22 mouse cellular contexts compared by ENCODE assay signal in genomic region chr2:71177760-71178159, GRCm38 (mm10). TPM values are rescaled to one million over a fixed set of nuclear protein-coding genes. Genes with fewer than 3 reads are reported as not detected.
DNase-seq lines count a peak whose midpoint lies in the region; ATAC-seq and TF ChIP-seq lines count a peak whose summit lies in the region.
"Had no signal": no experiment of that assay in that cellular context is flagged by ENCODE, and none has a peak within 500 bp of the region (broad histone marks: within the 10 kb centered on the region; RNA-seq: fewer than 3 reads in every experiment).

No protein-coding gene starts in this region.

- ATAC-seq in liver, postnatal 0 days: no peak
- ATAC-seq in liver, embryonic 11.5 days (replicated peaks; ENCODE audit: low FRiP score): no peak
- no peak for ATAC-seq in hindbrain, embryonic 11.5 days (ENCODE audit: low FRiP score)
- ATAC-seq: forebrain, postnatal 0 days; midbrain, embryonic 13.5 days had no signal

- H3K36me3 ChIP-seq in heart, adult 2 months (ENCODE audit: control insufficient read depth, insufficient read depth, low read length): no peaks in the 10 kb centered on the region
- no peaks in the 10 kb centered on the region for H3K36me3 ChIP-seq in liver, postnatal 0 days (replicated peaks; ENCODE audit: insufficient read depth, low read length)
- H3K36me3 ChIP-seq in liver, embryonic 11.5 days (ENCODE audit: control insufficient read depth, insufficient read depth, low read length): no peaks in the 10 kb centered on the region
- H3K36me3 ChIP-seq in E14TG2a.4 (ENCODE audit: insufficient read depth, low read length): no peaks in the 10 kb centered on the region
- H3K36me3 ChIP-seq in hindbrain, embryonic 11.5 days (ENCODE audit: control insufficient read depth, insufficient read depth, low read length): no peaks in the 10 kb centered on the region
- H3K36me3 ChIP-seq: forebrain, embryonic 10.5 days; liver, embryonic 13.5 days; midbrain, embryonic 13.5 days; neural tube, embryonic 15.5 days had no signal

- intact Hi-C loops in heart, adult 2 months (cut with DNase I): no loop called here
- intact Hi-C loops in heart, postnatal 25 days (cut with DNase I): no loop called here

- no peak overlapping the region for H3K9ac ChIP-seq in heart, adult 2 months (ENCODE audit: low read depth, low read length)
- H3K9ac ChIP-seq in liver, postnatal 0 days (replicated peaks): no peak overlapping the region
- H3K9ac ChIP-seq in liver, embryonic 11.5 days (ENCODE audit: low read depth, low read length): no peak overlapping the region
- no peak overlapping the region for H3K9ac ChIP-seq in hindbrain, embryonic 11.5 days (ENCODE audit: low read depth, low read length)
- H3K9ac ChIP-seq: forebrain, postnatal 0 days; hindbrain, embryonic 14.5 days; liver, embryonic 13.5 days; midbrain, embryonic 13.5 days; neural tube, embryonic 15.5 days had no signal

- no peaks in the 10 kb centered on the region for H3K27me3 ChIP-seq in heart, adult 2 months (ENCODE audit: control insufficient read depth, insufficient read depth, low read length)
- no peaks in the 10 kb centered on the region for H3K27me3 ChIP-seq in liver, postnatal 0 days (ENCODE audit: insufficient read depth, low read length)
- no peaks in the 10 kb centered on the region for H3K27me3 ChIP-seq in liver, embryonic 11.5 days (replicated peaks; ENCODE audit: control insufficient read depth, insufficient read depth, low read length)
- peaks cover 4% of the 10 kb centered on the region; the same call in 1 of the 2 replicates for H3K27me3 ChIP-seq in E14TG2a.4 (ENCODE audit: insufficient read depth, low read length)
- H3K27me3 ChIP-seq in hindbrain, embryonic 11.5 days (ENCODE audit: control insufficient read depth, insufficient read depth, low read length): no peaks in the 10 kb centered on the region
- H3K27me3 ChIP-seq: midbrain, embryonic 13.5 days; neural tube, embryonic 15.5 days had no signal

- no peaks in the 10 kb centered on the region for H3K79me2 ChIP-seq in heart, adult 2 months (replicated peaks; ENCODE audit: control insufficient read depth, insufficient read depth, low read length)

- H3K4me2 ChIP-seq in liver, postnatal 0 days (ENCODE audit: low read depth, low read length): no peak overlapping the region
- no peak overlapping the region for H3K4me2 ChIP-seq in liver, embryonic 11.5 days
- no peak overlapping the region for H3K4me2 ChIP-seq in hindbrain, embryonic 11.5 days (replicated peaks; ENCODE audit: low read depth, low read length)
- H3K4me2 ChIP-seq: heart, embryonic 11.5 days; hindbrain, embryonic 14.5 days; midbrain, embryonic 13.5 days; neural tube, embryonic 15.5 days had no signal

- WGBS in heart, adult 2 months: 93% methylated on average over 1 of the region's 1 CpGs
- whole genome bisulfite sequencing in liver, postnatal 0 days (ENCODE audit: insufficient replicate concordance): 83% methylated on average over 1 of the region's 1 CpGs
- WGBS in liver, embryonic 11.5 days: 93% methylated on average over 1 of the region's 1 CpGs
- WGBS in hindbrain, embryonic 11.5 days: 97% methylated on average over 1 of the region's 1 CpGs

- TF ChIP-seq POLR2A in heart, adult 2 months (IDR thresholded peaks at IDR 0.05; ENCODE audit: insufficient read depth, low read depth, low read length): no peak

- H3K4me3 ChIP-seq in heart, adult 2 months: no peak overlapping the region
- H3K4me3 ChIP-seq in liver, postnatal 0 days (ENCODE audit: low read depth, low read length): no peak overlapping the region
- no peak overlapping the region for H3K4me3 ChIP-seq in liver, embryonic 11.5 days (ENCODE audit: low read depth, low read length)
- H3K4me3 ChIP-seq in E14TG2a.4 (replicated peaks; ENCODE audit: low read length): no peak overlapping the region
- no peak overlapping the region for H3K4me3 ChIP-seq in hindbrain, embryonic 11.5 days (ENCODE audit: low read depth, low read length)
- H3K4me3 ChIP-seq: forebrain, embryonic 10.5 days; liver, embryonic 13.5 days; midbrain, embryonic 13.5 days; myocyte; neural tube, embryonic 15.5 days had no signal

- TF ChIP-seq CTCF in heart, adult 2 months (IDR thresholded peaks at IDR 0.05): peak; percentile 26
- peak; percentile 39 for TF ChIP-seq CTCF in liver, postnatal 0 days (IDR thresholded peaks at IDR 0.05; ENCODE audit: low read depth)
- peak; percentile 52 for TF ChIP-seq CTCF in E14TG2a.4 (conservative IDR thresholded peaks at IDR 0.05; ENCODE audit: low read length)

- TF ChIP-seq EP300 in heart, adult 2 months (IDR thresholded peaks at IDR 0.05; ENCODE audit: insufficient read depth, low read depth, low read length): no peak
- no peak for TF ChIP-seq EP300 in liver, postnatal 0 days (IDR thresholded peaks at IDR 0.05; ENCODE audit: low read depth)

- DNase-seq in heart, adult 2 months: no peak
- DNase-seq in heart, postnatal 25 days (ENCODE audit: low spot score): no peak
- DNase-seq in liver, postnatal 0 days: no peak
- no peak for DNase-seq in liver, embryonic 11.5 days (ENCODE audit: low spot score)
- DNase-seq in induced T-regulatory cell, adult 2 months (ENCODE audit: low read depth): peak; percentile 7
- DNase-seq in hindbrain, embryonic 11.5 days (ENCODE audit: low spot score): no peak
- DNase-seq: B cell, adult 2 months; cerebellum, adult 8-10 months; forebrain, postnatal 0 days; gastrocnemius, postnatal 36 days; heart, postnatal 10 days; kidney, adult 11 months; kidney, postnatal 25 days; liver, embryonic 13.5 days; lung, postnatal 10 days had no signal

- no peak overlapping the region for H3K27ac ChIP-seq in heart, adult 2 months
- no peak overlapping the region for H3K27ac ChIP-seq in liver, postnatal 0 days (ENCODE audit: low read depth)
- no peak overlapping the region for H3K27ac ChIP-seq in liver, embryonic 11.5 days (ENCODE audit: low read depth, low read length)
- no peak overlapping the region for H3K27ac ChIP-seq in hindbrain, embryonic 11.5 days (ENCODE audit: low read depth, low read length)
- H3K27ac ChIP-seq: forebrain, embryonic 10.5 days; hindbrain, embryonic 14.5 days; liver, embryonic 13.5 days; midbrain, embryonic 13.5 days; neural tube, embryonic 15.5 days had no signal

- H3K4me1 ChIP-seq in heart, adult 2 months (ENCODE audit: control insufficient read depth, insufficient read depth, low read length): no peaks in the 10 kb centered on the region
- no peaks in the 10 kb centered on the region for H3K4me1 ChIP-seq in liver, postnatal 0 days (ENCODE audit: insufficient read depth)
- peaks cover 5% of the 10 kb centered on the region; the same call in 1 of the 2 replicates for H3K4me1 ChIP-seq in liver, embryonic 11.5 days (replicated peaks; ENCODE audit: control insufficient read depth, insufficient read depth, low read length)
- peaks cover 43% of the 10 kb centered on the region for H3K4me1 ChIP-seq in E14TG2a.4 (replicated peaks; ENCODE audit: low read depth, low read length)
- no peaks in the 10 kb centered on the region for H3K4me1 ChIP-seq in hindbrain, embryonic 11.5 days (replicated peaks; ENCODE audit: control insufficient read depth, insufficient read depth, low read length)
- H3K4me1 ChIP-seq: midbrain, embryonic 13.5 days; neural tube, embryonic 15.5 days had no signal

- H3K9me3 ChIP-seq in liver, postnatal 0 days (ENCODE audit: low read length): no peaks in the 10 kb centered on the region
- no peaks in the 10 kb centered on the region for H3K9me3 ChIP-seq in liver, embryonic 11.5 days (ENCODE audit: control insufficient read depth, low read length)
- no peaks in the 10 kb centered on the region for H3K9me3 ChIP-seq in E14TG2a.4 (ENCODE audit: low read length)
- no peaks in the 10 kb centered on the region for H3K9me3 ChIP-seq in hindbrain, embryonic 11.5 days (ENCODE audit: control insufficient read depth, low read length)
- H3K9me3 ChIP-seq: forebrain, embryonic 10.5 days; liver, embryonic 13.5 days; midbrain, embryonic 13.5 days; neural tube, embryonic 15.5 days had no signal

RNA-seq across cellular contexts. Expression of gene Dync1i2, which starts 33.7 kb away (rescaled TPM):
- total RNA-seq in heart, adult 2 months (2021): 10 to 100 TPM; 56.2 to 58.7 TPM
- polyA plus RNA-seq in heart, adult 2 months (2012; rRNA removed): 19.9 and 35.8 TPM in 2 replicates
- 10 to 100 TPM; 55.8 to 63.1 TPM for total RNA-seq in heart, postnatal 25 days (2021)
- 20.9 and 21.5 TPM in 2 replicates for polyA plus RNA-seq in liver, postnatal 0 days (2015; fragmentation: Nextera tagmentation; extraction: Ambion mirVana)
- 78.5 and 82.2 TPM in 2 replicates for polyA plus RNA-seq in liver, embryonic 11.5 days (2014; fragmentation: Nextera tagmentation; extraction: Ambion mirVana)
- 166 and 195 TPM in 2 replicates for polyA plus RNA-seq in hindbrain, embryonic 11.5 days (2014; fragmentation: Nextera tagmentation; extraction: Ambion mirVana)
